Mouse (Mus musculus) right cerebral cortex, adult 2 months (tissue): ENCODE measurements around the gene Mrpl42.
"Not testable (repeated sequence)": the region's sequence is repeated elsewhere in the genome, so short reads cannot be mapped to it uniquely, and the experiment has no call there.

Source experiments
- DNase-seq, 2 experiments: peaks; one replicate each; pipeline ENCODE4 v3.0.0; 2021 to 2022; ENCODE audit warnings: low spot score in 2 of 2

The Mrpl42 gene

GRCm38 (mm10) chr10:95501463-95502081, at the start of gene Mrpl42:
TSS of gene Mrpl42 (minus strand) at chr10:95501940.
- DNase-seq, result peak; percentile 87 to 92

- no peak for DNase-seq
Observed at GRCm38 (mm10) chr10:95550506-95550905, 48.8 kb upstream of the Mrpl42 start.

GRCm38 (mm10) chr10:95549080-95549479, 47.3 kb upstream of the Mrpl42 start:
- not testable (repeated sequence) for DNase-seq

- DNase-seq, result no peak
Observed at GRCm38 (mm10) chr10:95548154-95548826, 46.5 kb upstream of the Mrpl42 start.

- DNase-seq, result no peak
Observed at GRCm38 (mm10) chr10:95546178-95546577, 44.4 kb upstream of the Mrpl42 start.

- DNase-seq, result no peak
Observed at GRCm38 (mm10) chr10:95545051-95545450, 43.3 kb upstream of the Mrpl42 start.

- peak in 1 of 2 experiments; percentile 25 for DNase-seq
Observed at GRCm38 (mm10) chr10:95544651-95545050, 42.9 kb upstream of the Mrpl42 start.

- DNase-seq, result no peak
Observed at GRCm38 (mm10) chr10:95544004-95544403, 42.3 kb upstream of the Mrpl42 start.

GRCm38 (mm10) chr10:95543377-95543776, 41.6 kb upstream of the Mrpl42 start:
- DNase-seq, result no peak

- DNase-seq, result no peak
Observed at GRCm38 (mm10) chr10:95542916-95543315, 41.2 kb upstream of the Mrpl42 start.

- no peak for DNase-seq
Observed at GRCm38 (mm10) chr10:95539841-95540240, 38.1 kb upstream of the Mrpl42 start.

- DNase-seq, result no peak
Observed at GRCm38 (mm10) chr10:95539260-95539659, 37.5 kb upstream of the Mrpl42 start.

- DNase-seq, result no peak
Observed at GRCm38 (mm10) chr10:95536222-95536541, 34.4 kb upstream of the Mrpl42 start.

- DNase-seq, result no peak
Observed at GRCm38 (mm10) chr10:95535399-95536221, 33.9 kb upstream of the Mrpl42 start.

- no peak for DNase-seq
Observed at GRCm38 (mm10) chr10:95533382-95533781, 31.6 kb upstream of the Mrpl42 start.

- DNase-seq, result no peak
Observed at GRCm38 (mm10) chr10:95532916-95533315, 31.2 kb upstream of the Mrpl42 start.

GRCm38 (mm10) chr10:95530551-95531121, 28.9 kb upstream of the Mrpl42 start:
- DNase-seq, result no peak

- no peak for DNase-seq
Observed at GRCm38 (mm10) chr10:95526495-95527122, 24.9 kb upstream of the Mrpl42 start.

GRCm38 (mm10) chr10:95525871-95526270, 24.1 kb upstream of the Mrpl42 start:
- no peak for DNase-seq

- no peak for DNase-seq
Observed at GRCm38 (mm10) chr10:95525037-95525675, 23.4 kb upstream of the Mrpl42 start.

- DNase-seq, result no peak
Observed at GRCm38 (mm10) chr10:95517656-95518055, 15.9 kb upstream of the Mrpl42 start.
